Mouse (Mus musculus) heart, embryonic 13.5 days (tissue): ENCODE measurements at regions not wholly inside any gene's neighbourhood (a gene's known extent, or its start where the extent isn't known, plus 50 kb on each side); places are given as distances from the start of the nearest gene placed in this dataset.

Experiments
- ATAC-seq: fragments of 200-750 bp; cut with Nextera tagmentation; 2 replicates; pipeline ENCODE4 v1.8.0; 2017; ENCODE audit warnings: moderate TSS enrichment; ENCODE audit not compliant: insufficient number of reproducible peaks, low FRiP score, low TSS enrichment; ENCODE audit errors: extremely low read depth
- H3K27ac ChIP-seq: fragments of 300-500 bp; sonication (generic); replicated peaks from 2 replicates; pipeline ENCODE4 v1.5.1; 2015; ENCODE audit warnings: moderate library complexity, mild to moderate bottlenecking, inconsistent platforms
- H3K27me3 ChIP-seq: fragments of 300-500 bp; sonication (generic); replicated peaks from 2 replicates; pipeline ENCODE4 v1.6.1; 2015; ENCODE audit warnings: mild to moderate bottlenecking, inconsistent platforms
- H3K36me3 ChIP-seq: fragments of 300-500 bp; sonication (generic); 2 replicates; pipeline ENCODE4 v1.6.1; 2015; ENCODE audit warnings: mild to moderate bottlenecking, inconsistent platforms
- H3K4me1 ChIP-seq: fragments of 300-500 bp; sonication (generic); 2 replicates; pipeline ENCODE4 v1.6.1; 2015; ENCODE audit warnings: inconsistent platforms
- H3K4me2 ChIP-seq: fragments of 300-500 bp; sonication (generic); 2 replicates; pipeline ENCODE4 v1.6.1; 2015; ENCODE audit warnings: inconsistent platforms, mild to moderate bottlenecking, moderate library complexity
- H3K4me3 ChIP-seq: fragments of 300-500 bp; sonication (generic); 2 replicates; pipeline ENCODE4 v1.5.1; 2015; ENCODE audit warnings: moderate library complexity, mild to moderate bottlenecking, inconsistent platforms
- H3K9ac ChIP-seq: fragments of 300-500 bp; sonication (generic); 2 replicates; pipeline ENCODE4 v1.6.1; 2015; ENCODE audit warnings: inconsistent platforms, mild to moderate bottlenecking, moderate library complexity
- H3K9me3 ChIP-seq: fragments of 300-500 bp; sonication (generic); 2 replicates; pipeline ENCODE4 v1.6.1; 2016; ENCODE audit warnings: inconsistent platforms
- WGBS: fragments of 180-500 bp; shearing (Covaris S2); methylation state at CpG from one replicate; pipeline ENCODE4 v1.1.7; 2015; ENCODE audit warnings: mixed read lengths; 5-methylcytosine and 5-hydroxymethylcytosine counted together

GRCm38 (mm10) chr1:143464863-143465262 lies 175.6 kb upstream of the B3galt2 start:
- Histone ChIP-seq H3K9ac (no peak overlapping the region), H3K4me2 (no peak overlapping the region), H3K27ac (no peak overlapping the region), H3K4me1 (no peaks in the 10 kb centered on the region), H3K4me3 (no peak overlapping the region), H3K9me3 (no peaks in the 10 kb centered on the region), H3K36me3 (no peaks in the 10 kb centered on the region), H3K27me3 (no peaks in the 10 kb centered on the region)
- WGBS, result 56% methylated on average over 2 of the region's 2 CpGs
- ATAC-seq, result no peak

GRCm38 (mm10) chr1:143466092-143466491 lies 174.4 kb upstream of the B3galt2 start:
- H3K27me3 ChIP-seq, result no peaks in the 10 kb centered on the region
- H3K9ac ChIP-seq, result no peak overlapping the region
- no peak overlapping the region for H3K27ac ChIP-seq
- no peaks in the 10 kb centered on the region for H3K9me3 ChIP-seq
- no peaks in the 10 kb centered on the region for H3K4me1 ChIP-seq
- H3K36me3 ChIP-seq, result no peaks in the 10 kb centered on the region
- H3K4me3 ChIP-seq, result no peak overlapping the region
- H3K4me2 ChIP-seq, result no peak overlapping the region
- ATAC-seq, result no peak
- 85% methylated on average over 3 of the region's 3 CpGs for WGBS

- H3K4me2 ChIP-seq, result no peak overlapping the region
- H3K36me3 ChIP-seq, result no peaks in the 10 kb centered on the region
- H3K9ac ChIP-seq, result no peak overlapping the region
- ATAC-seq, result no peak
- H3K27me3 ChIP-seq, result no peaks in the 10 kb centered on the region
- no peak overlapping the region for H3K4me3 ChIP-seq
- H3K27ac ChIP-seq, result no peak overlapping the region
- H3K9me3 ChIP-seq, result no peaks in the 10 kb centered on the region
- 82% methylated on average over 2 of the region's 2 CpGs for WGBS
- H3K4me1 ChIP-seq, result no peaks in the 10 kb centered on the region
Measured at GRCm38 (mm10) chr1:143475329-143475728, 165.1 kb upstream of the B3galt2 start.

- H3K4me2 ChIP-seq, result no peak overlapping the region
- WGBS, result 86% methylated on average over 4 of the region's 4 CpGs
- no peaks in the 10 kb centered on the region for H3K4me1 ChIP-seq
- H3K9me3 ChIP-seq, result no peaks in the 10 kb centered on the region
- no peaks in the 10 kb centered on the region for H3K36me3 ChIP-seq
- no peaks in the 10 kb centered on the region for H3K27me3 ChIP-seq
- no peak overlapping the region for H3K27ac ChIP-seq
- H3K9ac ChIP-seq, result no peak overlapping the region
- ATAC-seq, result no peak
- H3K4me3 ChIP-seq, result no peak overlapping the region
Measured at GRCm38 (mm10) chr1:143483345-143483744, 157.1 kb upstream of the B3galt2 start.

- WGBS, result 81% methylated on average over 1 of the region's 1 CpGs
- Histone ChIP-seq H3K27ac (no peak overlapping the region), H3K36me3 (no peaks in the 10 kb centered on the region), H3K4me1 (no peaks in the 10 kb centered on the region), H3K27me3 (no peaks in the 10 kb centered on the region), H3K4me3 (no peak overlapping the region), H3K9ac (no peak overlapping the region), H3K9me3 (no peaks in the 10 kb centered on the region), H3K4me2 (no peak overlapping the region)
- no peak for ATAC-seq
Measured at GRCm38 (mm10) chr1:143484936-143485335, 155.5 kb upstream of the B3galt2 start.

GRCm38 (mm10) chr1:143497092-143497491 lies 143.4 kb upstream of the B3galt2 start:
- Histone ChIP-seq H3K9me3 (no peaks in the 10 kb centered on the region), H3K27ac (no peak overlapping the region), H3K27me3 (no peaks in the 10 kb centered on the region), H3K4me3 (no peak overlapping the region), H3K4me2 (no peak overlapping the region), H3K9ac (no peak overlapping the region), H3K4me1 (no peaks in the 10 kb centered on the region), H3K36me3 (no peaks in the 10 kb centered on the region)
- 52% methylated on average over 8 of the region's 8 CpGs for WGBS
- no peak for ATAC-seq

- Histone ChIP-seq H3K9ac (no peak overlapping the region), H3K9me3 (no peaks in the 10 kb centered on the region), H3K27ac (peak overlapping the region; percentile 79), H3K36me3 (no peaks in the 10 kb centered on the region), H3K4me1 (peaks cover 17% of the 10 kb centered on the region), H3K27me3 (no peaks in the 10 kb centered on the region), H3K4me2 (peak overlapping the region; percentile 58), H3K4me3 (peak overlapping the region; percentile 20)
- ATAC-seq, result no peak; the same call in 1 of the 2 replicates
- WGBS, result 22% methylated on average over 11 of the region's 11 CpGs
Measured at GRCm38 (mm10) chr1:143503436-143504065, 136.9 kb upstream of the B3galt2 start.

GRCm38 (mm10) chr1:143504066-143504440 lies 136.4 kb upstream of the B3galt2 start:
- ATAC-seq, result no peak
- H3K36me3 ChIP-seq, result no peaks in the 10 kb centered on the region
- no peaks in the 10 kb centered on the region for H3K27me3 ChIP-seq
- H3K4me3 ChIP-seq, result no peak overlapping the region
- 49% methylated on average over 3 of the region's 3 CpGs for WGBS
- peak overlapping the region; percentile 79; the same call in 1 of the 2 replicates for H3K27ac ChIP-seq
- no peak overlapping the region for H3K9ac ChIP-seq
- H3K4me1 ChIP-seq, result peaks cover 17% of the 10 kb centered on the region
- no peaks in the 10 kb centered on the region for H3K9me3 ChIP-seq
- H3K4me2 ChIP-seq, result peak overlapping the region; percentile 58; the same call in 1 of the 2 replicates

- H3K36me3 ChIP-seq, result no peaks in the 10 kb centered on the region
- H3K4me2 ChIP-seq, result no peak overlapping the region
- no peak overlapping the region for H3K27ac ChIP-seq
- WGBS, result 88% methylated on average over 1 of the region's 1 CpGs
- no peak overlapping the region for H3K9ac ChIP-seq
- no peak overlapping the region for H3K4me3 ChIP-seq
- H3K9me3 ChIP-seq, result no peaks in the 10 kb centered on the region
- peaks cover 17% of the 10 kb centered on the region for H3K4me1 ChIP-seq
- no peaks in the 10 kb centered on the region for H3K27me3 ChIP-seq
- ATAC-seq, result no peak
Measured at GRCm38 (mm10) chr1:143505318-143505717, 135.1 kb upstream of the B3galt2 start.

- 37% methylated on average over 6 of the region's 6 CpGs for WGBS
- no peaks in the 10 kb centered on the region for H3K27me3 ChIP-seq
- H3K9me3 ChIP-seq, result no peaks in the 10 kb centered on the region
- no peaks in the 10 kb centered on the region for H3K36me3 ChIP-seq
- H3K4me1 ChIP-seq, result peaks cover 17% of the 10 kb centered on the region
- no peak overlapping the region for H3K9ac ChIP-seq
- peak overlapping the region; percentile 42 for H3K4me2 ChIP-seq
- H3K27ac ChIP-seq, result peak overlapping the region; percentile 39; the same call in 1 of the 2 replicates
- no peak for ATAC-seq
- H3K4me3 ChIP-seq, result no peak overlapping the region
Measured at GRCm38 (mm10) chr1:143523831-143524521, 116.5 kb upstream of the B3galt2 start.

- no peaks in the 10 kb centered on the region for H3K9me3 ChIP-seq
- H3K9ac ChIP-seq, result no peak overlapping the region
- no peaks in the 10 kb centered on the region for H3K27me3 ChIP-seq
- 24% methylated on average over 5 of the region's 5 CpGs for WGBS
- H3K4me1 ChIP-seq, result peaks cover 17% of the 10 kb centered on the region
- peak overlapping the region; percentile 20 for H3K27ac ChIP-seq
- no peaks in the 10 kb centered on the region for H3K36me3 ChIP-seq
- no peak overlapping the region for H3K4me3 ChIP-seq
- ATAC-seq, result no peak
- peak overlapping the region; percentile 42 for H3K4me2 ChIP-seq
Measured at GRCm38 (mm10) chr1:143524522-143524865, 116.0 kb upstream of the B3galt2 start.

- Histone ChIP-seq H3K36me3 (no peaks in the 10 kb centered on the region), H3K4me3 (no peak overlapping the region), H3K4me2 (no peak overlapping the region), H3K9me3 (no peaks in the 10 kb centered on the region), H3K9ac (no peak overlapping the region), H3K27ac (no peak overlapping the region), H3K4me1 (peaks cover 21% of the 10 kb centered on the region), H3K27me3 (no peaks in the 10 kb centered on the region)
- no peak for ATAC-seq
- WGBS, result 93% methylated on average over 2 of the region's 2 CpGs
Measured at GRCm38 (mm10) chr1:143540223-143540622, 100.2 kb upstream of the B3galt2 start.
